Mouse (Mus musculus) adrenal gland, adult (tissue): ENCODE data around the gene Zbtb8b.

Experiments
- DNase-seq, 2 experiments: peaks; one replicate each; pipeline ENCODE4 v3.0.0; 2022 to 2023; ENCODE audit warnings: low spot score in 1 of 2; ENCODE audit not compliant: inconsistent age in 2 of 2

The Zbtb8b gene

DNA sequence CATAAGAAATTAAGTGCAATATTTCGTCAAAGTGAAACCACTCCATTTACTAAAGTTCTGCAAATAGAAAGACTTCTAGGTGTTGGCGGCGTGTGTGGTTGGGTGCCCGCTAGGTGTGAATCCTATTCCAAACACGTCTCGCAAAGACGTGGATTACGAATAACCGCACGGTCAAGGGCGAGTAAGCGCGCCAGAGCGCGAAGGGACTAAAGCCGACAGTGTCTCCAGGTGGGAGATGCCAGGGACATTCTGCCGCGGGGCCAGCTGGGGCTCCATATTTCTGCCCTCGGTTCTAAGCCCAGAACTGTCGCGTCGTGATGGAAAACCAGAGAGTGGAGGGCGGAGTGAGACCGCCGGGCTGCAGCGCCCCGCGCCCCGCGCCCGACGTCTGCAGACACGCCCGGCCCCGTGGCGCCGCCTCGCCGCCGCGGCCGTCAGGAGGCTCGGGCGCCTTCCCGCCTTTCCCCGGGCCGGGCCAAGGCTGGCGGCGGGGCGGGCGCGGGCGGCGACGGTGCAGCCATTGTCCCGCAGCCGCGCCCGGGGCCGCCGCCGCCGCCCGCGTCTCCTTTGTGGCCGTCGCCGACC, 63.6 kb downstream of the Zbtb8b start:
- DNase-seq: peak; percentile 51 to 84

DNA sequence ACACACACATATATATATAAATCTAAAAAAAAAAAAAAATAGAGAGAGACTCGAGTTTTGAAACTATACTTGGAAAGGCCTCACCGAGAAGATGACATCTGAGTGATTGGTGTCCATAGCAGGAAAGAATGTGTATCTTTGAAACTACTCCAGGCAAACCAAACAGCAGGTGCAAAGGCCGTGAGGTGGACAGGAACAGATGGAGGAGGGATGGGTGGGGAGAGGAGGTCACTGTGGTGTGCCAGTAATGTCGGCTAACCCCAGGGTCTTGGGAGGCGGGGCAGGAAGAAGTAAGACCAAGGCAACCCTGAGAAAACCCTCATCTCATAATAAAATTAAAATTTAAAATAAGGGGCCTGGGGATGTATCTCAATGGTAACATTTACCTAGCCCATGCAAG, 64.8 kb downstream of the Zbtb8b start:
- no peak for DNase-seq
